Mouse (Mus musculus) hindbrain, embryonic 10.5 days (tissue): ENCODE data around the gene Tmem183a. TPM values are rescaled to one million over a fixed set of nuclear protein-coding genes. Genes with fewer than 3 reads are reported as not detected.

Experiments
- DNase-seq: peaks from one replicate; pipeline ENCODE4 v3.0.0-alpha.2; 2017; ENCODE audit warnings: low spot score
- H3K27ac ChIP-seq: fragments of 300-500 bp; sonication (generic); 2 replicates; pipeline ENCODE4 v1.5.1; 2016; ENCODE audit warnings: mild to moderate bottlenecking, moderate library complexity
- H3K27me3 ChIP-seq: fragments of 300-500 bp; sonication (generic); 2 replicates; pipeline ENCODE4 v1.6.1; 2016; ENCODE audit warnings: mild to moderate bottlenecking; ENCODE audit not compliant: poor library complexity, insufficient read depth, severe bottlenecking
- H3K36me3 ChIP-seq: fragments of 300-500 bp; sonication (generic); 2 replicates; pipeline ENCODE4 v1.6.1; 2016; ENCODE audit warnings: mild to moderate bottlenecking, moderate library complexity
- H3K4me1 ChIP-seq: fragments of 300-500 bp; sonication (generic); replicated peaks from 2 replicates; pipeline ENCODE4 v1.6.1; 2016; ENCODE audit warnings: mild to moderate bottlenecking
- H3K4me3 ChIP-seq: fragments of 300-500 bp; sonication (generic); 2 replicates; pipeline ENCODE4 v1.5.1; 2016; ENCODE audit warnings: mild to moderate bottlenecking, moderate library complexity
- H3K9me3 ChIP-seq: fragments of 300-500 bp; sonication (generic); 2 replicates; pipeline ENCODE4 v1.6.1; 2016; ENCODE audit warnings: mild to moderate bottlenecking, moderate library complexity
- WGBS: fragments of 180-500 bp; shearing (Covaris S2); methylation state at CpG from one replicate; pipeline ENCODE4 v1.1.7; 2016; 5-methylcytosine and 5-hydroxymethylcytosine counted together
- polyA plus RNA-seq: library from polyadenylated mRNA; unstranded; fragments of >200 nt; fragmentation: Nextera tagmentation; extraction: Ambion mirVana; gene quantifications from 2 replicates; pipeline ENCODE4 v1.2.1, GENCODE M21; 2016

The Tmem183a gene
- polyA plus RNA-seq, 1 experiment from 2014 or later, result 108 TPM

DNA sequence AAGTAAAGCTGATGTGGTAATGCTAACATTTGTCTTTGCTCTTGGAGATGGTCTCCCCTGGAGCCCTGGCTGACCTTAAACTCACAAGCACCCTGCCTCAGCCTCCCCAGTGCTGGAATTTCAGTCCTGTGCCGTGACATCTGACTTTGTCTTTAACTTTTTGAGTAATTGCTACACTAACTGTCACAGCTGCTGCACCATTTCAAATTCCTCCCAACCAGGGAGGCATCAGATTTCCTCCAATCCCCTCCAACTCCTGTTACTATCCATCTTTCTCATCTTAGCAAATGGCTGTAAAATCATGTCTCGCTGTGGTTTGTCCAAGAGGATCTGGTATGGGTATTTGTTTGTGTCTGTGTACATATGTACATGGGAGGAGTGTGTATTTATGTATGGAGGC, 12.3 kb upstream of the Tmem183a start:
- DNase-seq, result no peak
- no peaks in the 10 kb centered on the region for H3K4me1 ChIP-seq
- H3K4me3 ChIP-seq, result no peak overlapping the region
- no peaks in the 10 kb centered on the region for H3K36me3 ChIP-seq
- 82% methylated on average over 2 of the region's 2 CpGs for WGBS
- H3K27ac ChIP-seq, result no peak overlapping the region
- no peaks in the 10 kb centered on the region for H3K27me3 ChIP-seq
- peaks cover 12% of the 10 kb centered on the region for H3K9me3 ChIP-seq

DNA sequence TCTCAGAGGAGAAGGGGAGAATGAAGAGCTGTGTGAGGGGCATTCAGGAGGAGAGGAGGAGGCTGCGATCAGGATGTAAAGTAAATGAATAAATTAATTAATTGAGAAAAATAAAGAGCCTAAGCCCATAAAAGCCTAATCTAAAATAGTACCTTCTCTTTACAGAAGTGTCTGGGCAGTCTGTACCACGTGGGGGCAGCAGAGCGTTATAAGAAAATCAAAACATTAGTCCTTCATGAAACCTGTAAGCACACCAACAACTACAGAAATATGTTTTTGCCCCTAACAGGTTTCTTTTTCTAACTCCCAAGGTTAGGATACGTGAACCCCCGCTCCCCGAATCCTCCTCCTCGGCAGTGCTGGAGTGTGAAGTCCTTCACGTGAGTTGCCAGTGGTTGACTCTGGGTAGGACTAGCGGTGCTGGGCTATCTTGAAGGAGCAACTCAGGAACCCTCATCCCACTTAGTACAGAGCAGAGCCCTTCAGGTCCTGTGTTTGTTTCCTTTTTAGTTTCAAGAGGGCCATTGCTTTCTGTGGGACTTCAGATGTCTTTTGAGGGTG, 7.1 kb upstream of the Tmem183a start:
- 53% methylated on average over 9 of the region's 9 CpGs for WGBS
- DNase-seq, result peak; percentile 35
- H3K27me3 ChIP-seq, result no peaks in the 10 kb centered on the region
- H3K27ac ChIP-seq, result no peak overlapping the region
- no peaks in the 10 kb centered on the region for H3K4me1 ChIP-seq
- no peak overlapping the region for H3K4me3 ChIP-seq
- peaks cover 12% of the 10 kb centered on the region for H3K9me3 ChIP-seq
- no peaks in the 10 kb centered on the region for H3K36me3 ChIP-seq

DNA sequence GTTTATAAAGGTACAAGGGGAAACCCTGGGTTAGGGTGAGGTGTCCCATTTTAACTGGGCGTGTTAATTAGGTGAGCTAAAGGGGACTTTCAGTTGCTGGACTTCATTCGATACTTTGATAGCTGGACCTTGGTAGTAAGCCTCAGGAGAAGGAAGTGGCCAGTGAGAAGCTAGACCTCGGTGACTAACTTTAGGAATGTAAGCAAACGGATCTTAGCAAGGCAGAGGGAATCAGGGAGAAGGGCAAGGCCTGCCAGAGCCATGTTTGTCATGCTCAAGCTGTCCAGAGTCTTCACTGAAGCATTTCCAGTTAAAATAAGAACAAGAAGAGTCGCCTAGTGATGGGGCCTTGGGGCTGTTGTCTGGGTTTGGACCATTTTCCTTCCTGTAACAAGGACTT, 3.7 kb upstream of the Tmem183a start:
- peaks cover 2% of the 10 kb centered on the region for H3K36me3 ChIP-seq
- no peaks in the 10 kb centered on the region for H3K27me3 ChIP-seq
- peaks cover 14% of the 10 kb centered on the region for H3K4me1 ChIP-seq
- peaks cover 8% of the 10 kb centered on the region for H3K9me3 ChIP-seq
- WGBS, result 66% methylated on average over 5 of the region's 5 CpGs
- H3K4me3 ChIP-seq, result no peak overlapping the region
- H3K27ac ChIP-seq, result no peak overlapping the region
- no peak for DNase-seq

DNA sequence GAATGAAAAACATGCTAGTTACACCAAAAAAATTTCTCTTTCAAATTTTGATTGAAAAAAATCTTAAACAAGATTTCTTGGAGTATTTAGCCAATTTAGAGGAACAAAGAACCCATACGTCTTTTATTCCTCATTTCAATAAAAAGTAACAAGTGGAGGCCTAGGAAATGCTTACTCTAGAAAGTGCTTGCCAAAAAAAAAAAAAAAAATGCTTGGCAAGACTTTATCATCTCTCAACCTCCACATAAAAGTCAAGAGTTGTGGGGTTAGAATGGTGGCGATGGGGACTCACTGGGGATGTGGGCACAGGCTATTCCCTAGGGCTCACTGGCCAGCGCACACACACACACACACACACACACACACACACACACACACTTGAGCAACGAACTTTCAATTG, 1.4 kb upstream of the Tmem183a start:
- Histone ChIP-seq H3K27ac (no peak overlapping the region), H3K27me3 (no peaks in the 10 kb centered on the region), H3K4me3 (no peak overlapping the region), H3K4me1 (peaks cover 16% of the 10 kb centered on the region), H3K36me3 (peaks cover 24% of the 10 kb centered on the region), H3K9me3 (no peaks in the 10 kb centered on the region)
- 84% methylated on average over 4 of the region's 4 CpGs for WGBS
- DNase-seq, result no peak

DNA sequence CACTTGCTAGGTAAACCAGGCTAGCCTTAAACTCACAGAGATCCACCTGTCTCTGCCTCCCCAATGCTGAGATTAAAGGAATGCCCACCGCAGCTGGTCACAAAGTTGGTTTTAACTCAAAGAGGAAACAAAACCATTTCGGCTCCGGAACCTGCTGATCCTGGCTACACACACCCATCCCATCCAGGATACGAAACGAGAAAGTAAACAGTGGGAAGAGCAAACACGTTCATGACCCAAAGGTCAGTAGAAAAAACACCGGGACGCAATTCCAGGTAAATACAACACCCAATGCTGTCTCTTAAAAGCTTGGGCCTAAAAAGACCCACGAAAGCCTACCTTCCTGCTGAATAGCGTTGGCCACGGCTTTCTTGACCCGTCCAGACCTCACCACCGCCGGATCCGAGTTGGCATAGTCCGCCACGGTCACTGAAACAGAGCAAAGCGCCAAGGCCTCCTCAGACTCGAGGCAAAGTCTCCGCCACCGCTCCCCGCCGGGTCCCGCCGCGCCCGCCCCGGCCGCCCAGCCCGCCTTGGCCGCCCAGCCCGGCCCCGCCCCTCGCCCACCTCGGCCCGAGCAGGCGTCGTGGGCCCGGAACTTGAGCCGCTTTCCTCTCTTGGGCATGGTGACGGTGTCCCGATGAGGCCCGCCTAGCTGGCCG, 453 bp downstream of the Tmem183a start:
- Histone ChIP-seq H3K27ac (peak overlapping the region; percentile 96), H3K4me1 (peaks cover 16% of the 10 kb centered on the region), H3K9me3 (no peaks in the 10 kb centered on the region), H3K36me3 (peaks cover 43% of the 10 kb centered on the region), H3K4me3 (peak overlapping the region; percentile 95), H3K27me3 (no peaks in the 10 kb centered on the region)
- DNase-seq, result no peak
- 2% methylated on average over 44 of the region's 44 CpGs for WGBS

DNA sequence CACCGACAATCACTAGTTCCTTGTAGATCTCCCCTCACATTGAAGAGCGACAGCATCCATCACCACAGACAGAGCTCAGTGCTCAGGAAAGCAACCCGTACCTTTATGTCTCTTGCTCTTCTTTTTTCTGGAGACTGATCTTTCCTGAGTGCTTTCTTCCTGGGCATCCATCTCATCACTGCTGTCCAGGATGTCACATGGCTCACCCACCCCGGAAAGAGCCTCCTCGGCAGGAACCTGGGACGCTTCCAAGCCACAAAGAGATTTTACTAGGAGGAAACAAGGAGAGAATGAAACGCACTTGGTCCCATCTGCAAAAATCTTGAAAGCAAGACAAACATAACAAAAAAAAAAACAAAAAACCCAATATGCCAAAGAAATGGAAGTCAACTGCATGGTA, 1.1 kb downstream of the Tmem183a start:
- DNase-seq, result no peak
- H3K27me3 ChIP-seq, result no peaks in the 10 kb centered on the region
- H3K27ac ChIP-seq, result no peak overlapping the region
- peaks cover 16% of the 10 kb centered on the region for H3K4me1 ChIP-seq
- H3K4me3 ChIP-seq, result peak overlapping the region; percentile 95
- no peaks in the 10 kb centered on the region for H3K9me3 ChIP-seq
- peaks cover 49% of the 10 kb centered on the region for H3K36me3 ChIP-seq
- WGBS, result 88% methylated on average over 7 of the region's 7 CpGs

DNA sequence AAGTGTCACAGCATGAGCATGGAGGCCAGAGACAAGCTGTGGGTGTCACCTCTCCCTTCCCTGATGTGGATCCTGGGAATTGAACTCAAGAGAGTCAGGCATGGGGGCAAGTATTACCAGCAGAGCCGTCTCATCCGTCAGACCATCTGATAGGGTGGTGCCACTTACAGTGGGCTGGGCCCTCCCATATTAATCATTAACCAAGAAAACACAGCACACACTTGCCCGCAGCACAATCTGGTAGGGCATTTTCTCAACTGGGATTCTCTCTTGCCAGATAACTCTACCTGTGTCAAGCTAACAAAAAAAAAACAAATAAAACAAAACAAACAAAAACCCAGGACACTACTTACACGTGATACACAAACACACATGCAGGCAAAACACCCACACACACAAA, 4.3 kb downstream of the Tmem183a start:
- DNase-seq, result no peak
- H3K4me3 ChIP-seq, result no peak overlapping the region
- 91% methylated on average over 4 of the region's 4 CpGs for WGBS
- H3K4me1 ChIP-seq, result peaks cover 13% of the 10 kb centered on the region
- peaks cover 81% of the 10 kb centered on the region for H3K36me3 ChIP-seq
- H3K27ac ChIP-seq, result no peak overlapping the region
- H3K9me3 ChIP-seq, result no peaks in the 10 kb centered on the region
- H3K27me3 ChIP-seq, result no peaks in the 10 kb centered on the region

DNA sequence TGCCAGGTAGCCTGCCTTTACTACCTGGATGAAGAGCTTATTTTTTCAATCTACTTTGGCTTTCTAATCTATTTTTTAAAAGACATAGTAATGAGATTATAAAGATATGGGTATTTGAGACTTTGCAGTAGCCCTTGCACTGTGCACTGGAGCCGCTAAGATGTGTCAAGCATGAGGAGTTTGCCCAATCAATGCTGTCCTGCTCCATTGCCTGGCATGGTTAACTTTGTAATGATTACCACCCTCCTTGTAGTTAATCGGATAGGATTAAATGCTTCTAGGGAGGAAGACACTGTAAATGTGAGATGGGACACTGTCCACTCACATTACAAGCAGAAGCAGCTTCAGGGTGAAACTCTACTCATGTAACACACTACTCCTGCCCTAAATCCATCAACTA, 8.5 kb downstream of the Tmem183a start:
- no peaks in the 10 kb centered on the region for H3K9me3 ChIP-seq
- no peak overlapping the region for H3K4me3 ChIP-seq
- no peak for DNase-seq
- H3K4me1 ChIP-seq, result no peaks in the 10 kb centered on the region
- peaks cover 97% of the 10 kb centered on the region for H3K36me3 ChIP-seq
- WGBS, result 97% methylated on average over 2 of the region's 2 CpGs
- no peaks in the 10 kb centered on the region for H3K27me3 ChIP-seq
- H3K27ac ChIP-seq, result no peak overlapping the region

DNA sequence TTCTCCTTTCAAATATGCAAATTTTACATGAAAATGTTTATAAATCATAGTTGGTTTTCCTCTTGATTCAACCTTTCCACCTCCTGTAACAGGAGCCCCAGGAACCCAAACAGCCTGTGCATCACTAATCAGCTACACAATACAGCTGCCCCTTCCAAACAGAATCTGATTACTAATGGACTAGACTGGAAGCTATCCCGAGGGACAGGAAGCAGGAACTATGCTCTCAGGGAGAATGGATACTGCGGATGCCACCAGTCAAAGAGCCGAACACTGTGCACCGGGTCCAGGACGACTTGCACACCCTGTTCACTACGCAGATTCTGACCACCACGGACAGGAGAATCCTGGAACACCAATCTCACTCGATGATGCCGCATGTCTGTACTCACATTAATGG, 14.0 kb downstream of the Tmem183a start:
- H3K9me3 ChIP-seq, result no peaks in the 10 kb centered on the region
- WGBS, result 88% methylated on average over 9 of the region's 9 CpGs
- peaks cover 20% of the 10 kb centered on the region for H3K4me1 ChIP-seq
- no peak overlapping the region for H3K4me3 ChIP-seq
- H3K36me3 ChIP-seq, result peaks cover 71% of the 10 kb centered on the region
- no peak overlapping the region for H3K27ac ChIP-seq
- peaks cover 10% of the 10 kb centered on the region; the same call in 1 of the 2 replicates for H3K27me3 ChIP-seq
- no peak for DNase-seq

DNA sequence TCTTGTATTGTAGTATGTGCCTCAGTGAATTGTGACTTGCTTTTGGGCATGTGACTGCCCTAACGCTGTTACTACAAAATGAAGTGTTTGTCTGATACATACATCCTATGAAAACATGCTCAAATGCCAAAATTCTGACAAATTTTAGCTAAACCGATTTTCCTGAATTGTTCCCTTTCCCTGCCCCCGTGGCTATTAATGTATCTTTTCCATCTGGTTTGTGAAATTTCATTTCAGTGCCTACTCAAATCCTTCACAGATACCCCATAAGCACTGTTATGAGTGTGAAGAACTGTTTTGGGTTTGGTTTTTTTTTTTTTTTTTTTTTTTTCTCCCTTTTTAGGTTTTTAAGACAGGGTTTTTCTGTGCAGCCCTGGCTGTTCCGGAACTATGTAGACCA, 16.7 kb downstream of the Tmem183a start:
- peak overlapping the region; percentile 82 for H3K27ac ChIP-seq
- no peak for DNase-seq
- peaks cover 30% of the 10 kb centered on the region for H3K4me1 ChIP-seq
- peaks cover 10% of the 10 kb centered on the region; the same call in 1 of the 2 replicates for H3K27me3 ChIP-seq
- H3K9me3 ChIP-seq, result no peaks in the 10 kb centered on the region
- H3K4me3 ChIP-seq, result peak overlapping the region; percentile 64
- H3K36me3 ChIP-seq, result peaks cover 44% of the 10 kb centered on the region
- WGBS, result 74% methylated on average over 4 of the region's 4 CpGs

DNA sequence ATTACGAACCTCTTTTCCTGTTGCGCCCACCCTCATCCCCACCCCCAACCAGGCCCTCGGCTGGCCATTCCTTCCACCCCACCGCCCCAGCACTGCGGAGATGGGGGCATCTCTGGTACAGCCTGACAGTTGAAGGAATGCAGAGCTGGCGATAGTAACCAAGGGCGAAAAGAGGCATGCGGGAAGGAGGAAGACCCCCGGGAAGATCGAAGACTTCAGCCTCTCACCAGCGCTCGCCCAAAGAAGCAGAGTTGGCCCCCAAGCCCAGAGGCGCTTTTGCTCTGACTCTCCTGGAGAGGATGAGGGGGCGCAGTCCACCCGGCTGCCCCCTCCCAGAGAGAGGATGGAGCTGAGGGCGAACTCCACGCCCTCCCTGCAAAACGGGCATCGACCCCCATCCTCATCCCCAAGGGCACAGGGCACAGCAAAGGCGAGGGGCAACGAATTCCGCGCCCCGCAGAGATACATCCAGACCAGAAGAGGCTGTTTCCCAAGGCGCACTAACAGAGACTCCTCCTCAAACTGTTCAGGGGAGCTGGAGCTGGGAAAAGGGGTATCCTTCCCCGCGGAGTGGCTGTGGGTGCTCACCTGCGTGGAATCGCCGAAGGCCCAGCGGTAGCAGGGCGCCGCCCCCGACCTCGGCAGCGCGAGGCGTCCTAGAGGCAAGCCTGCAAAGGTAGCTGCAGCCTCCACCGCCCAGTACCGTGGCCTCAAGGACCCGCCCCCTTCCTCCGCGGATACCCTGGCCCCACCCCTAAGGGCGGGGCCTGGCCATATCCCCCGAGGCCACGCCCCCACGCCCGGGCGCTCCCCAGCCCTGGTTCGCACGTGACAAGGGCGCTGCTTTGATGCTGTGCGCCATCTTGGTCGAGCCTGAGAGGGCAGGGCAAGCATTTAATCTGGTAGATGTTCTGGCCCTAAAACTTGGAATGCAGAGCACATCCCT, 17.5 kb downstream of the Tmem183a start:
- Histone ChIP-seq H3K4me3 (peak overlapping the region; percentile 64), H3K27ac (peak overlapping the region; percentile 82), H3K9me3 (no peaks in the 10 kb centered on the region), H3K4me1 (peaks cover 30% of the 10 kb centered on the region), H3K36me3 (peaks cover 36% of the 10 kb centered on the region), H3K27me3 (peaks cover 10% of the 10 kb centered on the region; the same call in 1 of the 2 replicates)
- 1% methylated on average over 54 of the region's 54 CpGs for WGBS
- DNase-seq, result peak; percentile 94

DNA sequence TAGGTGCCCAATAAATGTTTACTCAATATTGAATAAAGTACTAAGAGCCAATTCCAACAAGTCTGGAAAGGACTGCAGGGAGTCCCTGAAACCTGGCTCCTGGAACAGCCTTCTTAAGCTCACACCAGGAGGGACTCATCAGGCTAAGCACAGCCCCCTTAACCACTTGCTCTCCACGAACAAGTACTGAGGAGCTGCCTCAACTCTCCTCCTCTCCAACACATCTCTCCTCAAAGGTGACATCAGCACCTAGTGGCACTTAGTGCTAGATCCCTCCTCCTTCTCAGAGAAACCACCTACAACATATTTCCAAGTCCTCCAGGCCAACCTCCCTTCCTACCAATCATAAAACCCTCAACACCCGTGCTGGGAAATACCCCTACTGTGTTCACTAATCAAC, 18.2 kb downstream of the Tmem183a start:
- DNase-seq, result no peak
- WGBS, result 4% methylated on average over 2 of the region's 2 CpGs
- Histone ChIP-seq H3K9me3 (no peaks in the 10 kb centered on the region), H3K4me1 (peaks cover 30% of the 10 kb centered on the region), H3K27ac (peak overlapping the region; percentile 82; the same call in 1 of the 2 replicates), H3K36me3 (peaks cover 31% of the 10 kb centered on the region), H3K27me3 (peaks cover 10% of the 10 kb centered on the region; the same call in 1 of the 2 replicates), H3K4me3 (peak overlapping the region; percentile 64)
